Mouse (Mus musculus) spleen, adult 2 months (tissue): ENCODE measurements around the gene Haus6.
"Not testable (repeated sequence)": the region's sequence is repeated elsewhere in the genome, so short reads cannot be mapped to it uniquely, and the experiment has no call there.

Source experiments
- CTCF ChIP-seq: fragments of 200-500 bp; IDR thresholded peaks from 2 replicates; pipeline ENCODE4 v1.5.1; 2011; ENCODE audit warnings: mild to moderate bottlenecking, inconsistent platforms; ENCODE audit not compliant: insufficient read depth, insufficient read length, insufficient replicate concordance; ENCODE audit errors: extremely low read depth
- POLR2A ChIP-seq: fragments of 200-500 bp; IDR thresholded peaks from 2 replicates; pipeline ENCODE4 v1.6.1; 2011; ENCODE audit warnings: low read depth, low read length, inconsistent platforms

DNA sequence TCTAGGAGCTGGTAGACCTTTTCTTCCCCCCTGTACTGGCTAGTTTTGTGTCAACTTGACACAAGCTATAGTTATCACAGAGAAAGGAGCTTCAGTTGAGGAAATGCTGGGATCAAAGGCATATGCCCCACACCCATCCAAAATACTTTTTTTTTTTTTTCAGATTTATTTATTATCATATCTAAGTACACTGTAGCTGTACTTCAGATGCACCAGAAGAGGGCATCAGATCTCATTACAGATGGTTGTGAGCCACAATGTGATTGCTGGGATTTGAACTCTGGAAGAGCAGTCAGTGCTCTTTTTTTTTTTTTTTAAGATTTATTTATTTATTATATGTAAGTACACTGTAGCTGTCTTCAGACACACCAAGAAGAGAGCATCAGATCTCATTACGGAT is 10.7 kb upstream of the Haus6 start:
- not testable (repeated sequence) for TF ChIP-seq CTCF, POLR2A
